In genomic region chr14:78143751-78144150, GRCm38 (mm10) we compare ENCODE assay signal across 34 mouse cellular contexts. TPM values are rescaled to one million over a fixed set of nuclear protein-coding genes. Genes with fewer than 3 reads are reported as not detected.
DNase-seq lines count a peak whose midpoint lies in the region; ATAC-seq and TF ChIP-seq lines count a peak whose summit lies in the region.
"Had no signal": no experiment of that assay in that cellular context is flagged by ENCODE, and none has a peak within 500 bp of the region (broad histone marks: within the 10 kb centered on the region; RNA-seq: fewer than 3 reads in every experiment).

No protein-coding gene starts in this region.

- no peaks in the 10 kb centered on the region for H3K36me3 ChIP-seq in forebrain, embryonic 14.5 days (ENCODE audit: control insufficient read depth, insufficient read depth, low read length)
- H3K36me3 ChIP-seq in forebrain, embryonic 10.5 days (replicated peaks): no peaks in the 10 kb centered on the region
- H3K36me3 ChIP-seq in hindbrain, embryonic 15.5 days: no peaks in the 10 kb centered on the region
- no peaks in the 10 kb centered on the region for H3K36me3 ChIP-seq in hindbrain, postnatal 0 days (ENCODE audit: insufficient read depth, low read length)
- no peaks in the 10 kb centered on the region for H3K36me3 ChIP-seq in midbrain, embryonic 13.5 days
- H3K36me3 ChIP-seq in midbrain, embryonic 16.5 days (ENCODE audit: control insufficient read depth, insufficient read depth, low read length): no peaks in the 10 kb centered on the region
- H3K36me3 ChIP-seq: embryonic facial prominence, embryonic 12.5 days; embryonic facial prominence, embryonic 15.5 days; forebrain, embryonic 12.5 days; G1E; heart, embryonic 10.5 days; heart, embryonic 13.5 days; hindbrain, embryonic 12.5 days had no signal

- H3K27ac ChIP-seq in forebrain, embryonic 14.5 days (ENCODE audit: low read depth, low read length): no peak overlapping the region
- H3K27ac ChIP-seq in forebrain, embryonic 10.5 days: no peak overlapping the region
- H3K27ac ChIP-seq in hindbrain, embryonic 15.5 days (replicated peaks): peak overlapping the region; percentile 48; the same call in 1 of the 2 replicates
- no peak overlapping the region for H3K27ac ChIP-seq in hindbrain, postnatal 0 days
- peak overlapping the region; percentile 51; the same call in 1 of the 2 replicates for H3K27ac ChIP-seq in midbrain, embryonic 13.5 days
- H3K27ac ChIP-seq in midbrain, embryonic 16.5 days (ENCODE audit: low read length): peak overlapping the region; percentile 43; the same call in 1 of the 2 replicates
- H3K27ac ChIP-seq: embryonic facial prominence, embryonic 12.5 days; embryonic facial prominence, embryonic 15.5 days; forebrain, embryonic 12.5 days; heart, adult 2 months; heart, embryonic 10.5 days; heart, embryonic 13.5 days; hindbrain, embryonic 12.5 days had no signal

- H3K4me3 ChIP-seq in forebrain, embryonic 14.5 days (ENCODE audit: low read depth, low read length): no peak overlapping the region
- no peak overlapping the region for H3K4me3 ChIP-seq in forebrain, embryonic 10.5 days
- no peak overlapping the region for H3K4me3 ChIP-seq in hindbrain, embryonic 15.5 days
- H3K4me3 ChIP-seq in hindbrain, postnatal 0 days (ENCODE audit: low read length): no peak overlapping the region
- H3K4me3 ChIP-seq in midbrain, embryonic 13.5 days (replicated peaks): no peak overlapping the region
- H3K4me3 ChIP-seq in midbrain, embryonic 16.5 days (ENCODE audit: low read depth, low read length): no peak overlapping the region
- H3K4me3 ChIP-seq: embryonic facial prominence, embryonic 12.5 days; embryonic facial prominence, embryonic 15.5 days; forebrain, embryonic 12.5 days; heart, adult 2 months; heart, embryonic 10.5 days; heart, embryonic 13.5 days; hindbrain, embryonic 12.5 days had no signal

- DNase-seq in forebrain, embryonic 14.5 days (ENCODE audit: low spot score): peak; percentile 19
- no peak for DNase-seq in forebrain, embryonic 10.5 days (ENCODE audit: extremely low spot score, low spot score)
- DNase-seq in hindbrain, postnatal 0 days (ENCODE audit: low spot score): no peak
- DNase-seq in spleen, adult 18-20 months: no peak
- DNase-seq in left cerebral cortex, adult 18-20 months (ENCODE audit: low spot score in 2 of 2): no peak
- DNase-seq: adrenal gland, postnatal 10 days; adrenal gland, postnatal 36 days; cerebellum, adult 11 months; cerebellum, adult 2 months; cerebellum, adult 9-11 months; cerebellum, postnatal 25 days; gastrocnemius, postnatal 10 days; gastrocnemius, postnatal 36 days; heart, adult 2 months; heart, postnatal 14 days; heart, postnatal 4 days had no signal

- H3K4me1 ChIP-seq in forebrain, embryonic 14.5 days (ENCODE audit: control insufficient read depth, insufficient read depth, low read length): no peaks in the 10 kb centered on the region
- no peaks in the 10 kb centered on the region for H3K4me1 ChIP-seq in forebrain, embryonic 10.5 days
- peaks cover 9% of the 10 kb centered on the region; the same call in 1 of the 2 replicates for H3K4me1 ChIP-seq in hindbrain, embryonic 15.5 days (replicated peaks)
- no peaks in the 10 kb centered on the region for H3K4me1 ChIP-seq in hindbrain, postnatal 0 days (ENCODE audit: insufficient read depth, low read length)
- peaks cover 10% of the 10 kb centered on the region for H3K4me1 ChIP-seq in midbrain, embryonic 13.5 days (replicated peaks)
- H3K4me1 ChIP-seq in midbrain, embryonic 16.5 days (ENCODE audit: control insufficient read depth, insufficient read depth, low read length): peaks cover 13% of the 10 kb centered on the region
- H3K4me1 ChIP-seq: embryonic facial prominence, embryonic 12.5 days; embryonic facial prominence, embryonic 15.5 days; forebrain, embryonic 12.5 days; hindbrain, embryonic 12.5 days had no signal

- no peak overlapping the region for H3K9ac ChIP-seq in forebrain, embryonic 14.5 days (ENCODE audit: low read length)
- no peak overlapping the region for H3K9ac ChIP-seq in hindbrain, embryonic 15.5 days
- no peak overlapping the region for H3K9ac ChIP-seq in hindbrain, postnatal 0 days (replicated peaks; ENCODE audit: low read length)
- no peak overlapping the region for H3K9ac ChIP-seq in midbrain, embryonic 13.5 days (replicated peaks)
- no peak overlapping the region for H3K9ac ChIP-seq in midbrain, embryonic 16.5 days (ENCODE audit: low read depth, low read length)
- H3K9ac ChIP-seq: embryonic facial prominence, embryonic 12.5 days; embryonic facial prominence, embryonic 15.5 days; forebrain, embryonic 12.5 days; heart, embryonic 13.5 days; hindbrain, embryonic 12.5 days had no signal

- ATAC-seq in forebrain, embryonic 14.5 days: no peak
- no peak for ATAC-seq in hindbrain, embryonic 15.5 days (ENCODE audit: low FRiP score, low read depth)
- ATAC-seq in hindbrain, postnatal 0 days: no peak
- no peak for ATAC-seq in midbrain, embryonic 13.5 days
- 0 out of 2 replicates have a peak, but pooled peaks have one; percentile 11 for ATAC-seq in midbrain, embryonic 16.5 days
- ATAC-seq: forebrain, embryonic 16.5 days; inflammation-experienced regulatory T-cells, adult 6 months; Patski had no signal

- H3K4me2 ChIP-seq in forebrain, embryonic 14.5 days (ENCODE audit: low read length): no peak overlapping the region
- H3K4me2 ChIP-seq in hindbrain, embryonic 15.5 days: no peak overlapping the region
- no peak overlapping the region for H3K4me2 ChIP-seq in hindbrain, postnatal 0 days (ENCODE audit: low read depth, low read length)
- H3K4me2 ChIP-seq in midbrain, embryonic 13.5 days (replicated peaks): no peak overlapping the region
- no peak overlapping the region for H3K4me2 ChIP-seq in midbrain, embryonic 16.5 days (ENCODE audit: low read length)
- H3K4me2 ChIP-seq: embryonic facial prominence, embryonic 12.5 days; embryonic facial prominence, embryonic 15.5 days; forebrain, embryonic 12.5 days; heart, embryonic 13.5 days; hindbrain, embryonic 12.5 days had no signal

- 31% methylated on average over 4 of the region's 4 CpGs for WGBS in forebrain, embryonic 14.5 days
- WGBS in forebrain, embryonic 10.5 days: 52% methylated on average over 4 of the region's 4 CpGs
- WGBS in hindbrain, embryonic 15.5 days: 18% methylated on average over 4 of the region's 4 CpGs
- 17% methylated on average over 4 of the region's 4 CpGs for WGBS in hindbrain, postnatal 0 days
- WGBS in midbrain, embryonic 13.5 days: 28% methylated on average over 4 of the region's 4 CpGs
- WGBS in midbrain, embryonic 16.5 days: 22% methylated on average over 4 of the region's 4 CpGs

- no peaks in the 10 kb centered on the region for H3K9me3 ChIP-seq in forebrain, embryonic 14.5 days (replicated peaks; ENCODE audit: control insufficient read depth, low read length)
- H3K9me3 ChIP-seq in forebrain, embryonic 10.5 days: peaks cover 10% of the 10 kb centered on the region; the same call in 1 of the 2 replicates
- H3K9me3 ChIP-seq in hindbrain, embryonic 15.5 days: no peaks in the 10 kb centered on the region
- no peaks in the 10 kb centered on the region for H3K9me3 ChIP-seq in hindbrain, postnatal 0 days (ENCODE audit: low read length)
- H3K9me3 ChIP-seq in midbrain, embryonic 13.5 days: no peaks in the 10 kb centered on the region
- H3K9me3 ChIP-seq in midbrain, embryonic 16.5 days (replicated peaks; ENCODE audit: control insufficient read depth, low read length, poor library complexity, severe bottlenecking): no peaks in the 10 kb centered on the region
- H3K9me3 ChIP-seq: embryonic facial prominence, embryonic 12.5 days; embryonic facial prominence, embryonic 15.5 days had no signal

- TF ChIP-seq CTCF in hindbrain, postnatal 0 days (IDR thresholded peaks at IDR 0.05; ENCODE audit: low read depth): no peak

- H3K27me3 ChIP-seq in forebrain, embryonic 14.5 days (replicated peaks; ENCODE audit: control insufficient read depth, insufficient read depth, low read length): no peaks in the 10 kb centered on the region
- H3K27me3 ChIP-seq in forebrain, embryonic 10.5 days (ENCODE audit: poor library complexity, severe bottlenecking): no peaks in the 10 kb centered on the region
- no peaks in the 10 kb centered on the region for H3K27me3 ChIP-seq in hindbrain, embryonic 15.5 days
- no peaks in the 10 kb centered on the region for H3K27me3 ChIP-seq in hindbrain, postnatal 0 days (ENCODE audit: insufficient read depth, low read length)
- H3K27me3 ChIP-seq in midbrain, embryonic 13.5 days: no peaks in the 10 kb centered on the region
- no peaks in the 10 kb centered on the region for H3K27me3 ChIP-seq in midbrain, embryonic 16.5 days (ENCODE audit: control insufficient read depth, insufficient read depth, low read depth, low read length)
- H3K27me3 ChIP-seq: CH12.LX; embryonic facial prominence, embryonic 12.5 days; embryonic facial prominence, embryonic 15.5 days; forebrain, embryonic 12.5 days; heart, embryonic 13.5 days; hindbrain, embryonic 12.5 days had no signal

RNA-seq across cellular contexts. Expression of gene Fam216b, which starts 54.9 kb away (rescaled TPM):
- polyA plus RNA-seq in forebrain, embryonic 14.5 days (2014; fragmentation: Nextera tagmentation; extraction: Ambion mirVana): 0.44 and 0.49 TPM in 2 replicates
- not detected in 2 replicates for polyA plus RNA-seq in forebrain, embryonic 10.5 days (2016; fragmentation: Nextera tagmentation; extraction: Ambion mirVana)
- polyA plus RNA-seq in hindbrain, embryonic 15.5 days (2015; fragmentation: Nextera tagmentation; extraction: Ambion mirVana): 0.83 and 1.2 TPM in 2 replicates
- 5.4 and 7.3 TPM in 2 replicates for total RNA-seq in hindbrain, postnatal 0 days (2014; rRNA removed)
- 4.5 and 6.7 TPM in 2 replicates for polyA plus RNA-seq in hindbrain, postnatal 0 days (2015; fragmentation: Nextera tagmentation; extraction: Ambion mirVana)
- polyA plus RNA-seq in midbrain, embryonic 13.5 days (2015; fragmentation: Nextera tagmentation; extraction: Ambion mirVana): not detected in 2 replicates
- 1.3 and 3.8 TPM in 2 replicates for polyA plus RNA-seq in midbrain, embryonic 16.5 days (2015; fragmentation: Nextera tagmentation; extraction: Ambion mirVana)
- under 1 TPM in 1 of 2 experiments, not detected in 1; 0.26 TPM for total RNA-seq in left cerebral cortex, adult 18-20 months (2021)
- total RNA-seq: adrenal gland, adult 18-20 months; adrenal gland, postnatal 10 days; adrenal gland, postnatal 36 days; CH12.LX; common myeloid progenitor, adult 5-6 weeks; gastrocnemius, adult 18-20 months; gastrocnemius, postnatal 10 days; gastrocnemius, postnatal 36 days; granulocyte monocyte progenitor cell, adult 5-6 weeks; heart, adult 2 months had no signal
- polyA plus RNA-seq: embryonic facial prominence, embryonic 12.5 days; forebrain, embryonic 12.5 days; G1E; heart, embryonic 10.5 days; heart, embryonic 13.5 days; hindbrain, embryonic 12.5 days; inflammation-experienced regulatory T-cells, adult 6 months; Patski had no signal

Comparison
In these comparisons a context has a peak if more than half of its experiments do, and no peak if none do; other contexts are left out.
1. H3K27ac ChIP-seq: peak in hindbrain, embryonic 15.5 days (single experiment), midbrain, embryonic 13.5 days (single experiment) and midbrain, embryonic 16.5 days (single experiment); none in forebrain, embryonic 14.5 days (single experiment), forebrain, embryonic 10.5 days (single experiment) and hindbrain, postnatal 0 days (single experiment).